Mouse (Mus musculus): ENCODE data around the gene Tff1.

DNA sequence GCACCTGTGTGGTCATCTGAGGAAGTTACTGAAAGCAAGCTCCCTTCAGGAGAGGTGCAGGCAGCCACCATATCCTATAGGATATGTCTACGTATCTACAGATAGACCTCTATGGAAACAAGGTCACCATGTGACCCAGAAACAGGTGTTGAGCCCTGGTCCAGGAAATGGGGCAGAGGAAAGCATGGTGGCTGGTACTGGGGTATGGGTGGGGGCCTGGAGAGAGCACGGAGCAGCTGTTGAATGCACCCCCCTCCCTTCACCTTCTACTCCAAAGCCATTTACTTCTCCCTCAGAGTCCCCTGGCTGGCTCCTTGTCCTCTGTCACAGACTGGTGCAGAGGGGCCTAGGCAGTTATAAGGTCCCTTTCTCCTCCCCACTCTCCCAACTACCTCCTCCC lies 1.3 kb downstream of the Tff1 start:
- TF ChIP-seq POLR2A (IDR thresholded peaks at IDR 0.05; ENCODE audit: borderline replicate concordance, insufficient read depth, low read length) (no peak), CTCF (IDR thresholded peaks at IDR 0.05; ENCODE audit: borderline replicate concordance, insufficient read depth, low read depth, low read length) (no peak)
